Mouse (Mus musculus) bone marrow, adult 2 months (tissue): ENCODE measurements around the gene Nlrp4c.

ENCODE experiments used
- CTCF ChIP-seq: fragments of 200-500 bp; IDR thresholded peaks from 2 replicates; pipeline ENCODE4 v1.5.1; 2011; ENCODE audit warnings: low read length, control low read depth; ENCODE audit not compliant: control insufficient read depth, insufficient read depth
- POLR2A ChIP-seq: fragments of 200-500 bp; IDR thresholded peaks from 2 replicates; pipeline ENCODE4 v1.6.1; 2011; ENCODE audit warnings: low read depth, mild to moderate bottlenecking, control low read depth, low read length, borderline replicate concordance; ENCODE audit not compliant: control insufficient read depth

DNA sequence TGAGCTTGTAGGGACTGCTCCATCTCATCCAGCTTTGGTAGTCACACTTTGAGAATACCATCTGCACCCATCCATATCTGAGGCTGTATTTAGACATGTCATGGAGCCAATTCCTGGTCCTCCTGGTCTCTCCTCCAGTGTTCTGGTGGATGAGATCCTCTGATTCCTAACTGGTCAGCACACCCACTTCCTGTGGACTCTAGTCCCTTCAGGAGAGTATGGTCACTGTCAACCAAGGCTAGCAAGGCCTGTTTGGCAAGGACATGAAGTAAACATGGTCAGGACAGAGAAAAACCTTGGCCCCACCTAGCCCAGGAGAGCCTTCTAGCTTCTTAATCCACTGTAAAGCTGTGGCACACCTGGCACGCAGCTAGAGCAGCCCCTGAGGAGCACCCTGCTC, 106.3 kb downstream of the Nlrp4c start:
- TF ChIP-seq POLR2A (no peak), CTCF (no peak)
